Mouse (Mus musculus) G1E (cell line): ENCODE measurements around the gene Cdsn. TPM values are rescaled to one million over a fixed set of nuclear protein-coding genes. Genes with fewer than 3 reads are reported as not detected.
A peak's percentile ranks its signal among the peaks of the same experiment; 100 is the strongest.

Source experiments
- ATAC-seq: 2 replicates; pipeline ENCODE4 v1.8.0; 2016; ENCODE audit warnings: mild to moderate bottlenecking; ENCODE audit not compliant: insufficient number of reproducible peaks, poor library complexity, low FRiP score, severe bottlenecking; ENCODE audit errors: extremely low read depth
- DNase-seq: peaks from one replicate; pipeline ENCODE4 v3.0.0; 2012; ENCODE audit warnings: low spot score
- H3K27me3 ChIP-seq: 2 replicates; pipeline ENCODE4 v1.6.1; 2012; ENCODE audit warnings: mild to moderate bottlenecking, low read length, inconsistent platforms; ENCODE audit not compliant: insufficient read depth
- H3K36me3 ChIP-seq: replicated peaks from 2 replicates; pipeline ENCODE3; 2012; ENCODE audit warnings: mild to moderate bottlenecking, inconsistent platforms
- H3K4me1 ChIP-seq: 2 replicates; pipeline ENCODE4 v1.6.1; 2012; ENCODE audit warnings: low read depth, low read length, inconsistent platforms, mixed read lengths; ENCODE audit not compliant: insufficient read depth
- H3K4me3 ChIP-seq: 2 replicates; pipeline ENCODE4 v1.5.1; 2012; ENCODE audit warnings: low read depth, mild to moderate bottlenecking, inconsistent platforms, low read length, moderate library complexity, mixed read lengths
- H3K9me3 ChIP-seq: replicated peaks from 2 replicates; pipeline ENCODE4 v1.6.1; 2012; ENCODE audit warnings: inconsistent platforms
- CTCF ChIP-seq: IDR thresholded peaks from 2 replicates; pipeline ENCODE4 v1.5.1; 2012; ENCODE audit warnings: low read depth, low read length, inconsistent platforms, mixed read lengths
- GATA1 ChIP-seq: IDR thresholded peaks from 2 replicates; pipeline ENCODE4 v1.6.1; 2012; ENCODE audit warnings: borderline replicate concordance, low read length, inconsistent platforms, mixed read lengths
- GATA2 ChIP-seq: IDR thresholded peaks from 2 replicates; pipeline ENCODE4 v1.6.1; 2012; ENCODE audit warnings: low read depth, low read length, inconsistent platforms, borderline replicate concordance
- POLR2AphosphoS5 ChIP-seq: IDR thresholded peaks from 2 replicates; pipeline ENCODE4 v1.6.1; 2012; ENCODE audit warnings: low read depth, low read length, inconsistent platforms; ENCODE audit not compliant: insufficient replicate concordance
- TAL1 ChIP-seq: conservative IDR thresholded peaks from 2 replicates; pipeline ENCODE4 v1.6.1; 2012; ENCODE audit warnings: low read depth, low read length, inconsistent platforms, mixed read lengths
- polyA plus RNA-seq: library from polyadenylated mRNA; stranded (reverse); fragments of >175 nt; gene quantifications from 2 replicates; pipeline ENCODE4 v1.2.3, GENCODE M21; 2012
- total RNA-seq, 2 experiments: library from RNA; stranded (forward) in 1 of 2; stranded (reverse) in 1 of 2; fragments of 200-1000 nt in 1 of 2; fragments of >200 nt in 1 of 2; fragmentation: Nextera tagmentation in 1 of 2; gene quantifications; 2 replicates each; pipeline ENCODE4 v1.2.3; 2014 to 2017

The Cdsn gene
- total and polyA plus RNA-seq, 3 experiments: not detected

GRCm38 (mm10) chr17:35514756-35515155 lies 37.2 kb upstream of the Cdsn start:
- TF ChIP-seq TAL1: no peak
- no peak for TF ChIP-seq POLR2AphosphoS5
- TF ChIP-seq GATA1: no peak
- no peak for TF ChIP-seq GATA2
- Histone ChIP-seq H3K9me3 (no peaks in the 10 kb centered on the region), H3K36me3 (peaks cover 51% of the 10 kb centered on the region), H3K4me3 (peak overlapping the region; percentile 46; the same call in 1 of the 2 replicates), H3K27me3 (no peaks in the 10 kb centered on the region), H3K4me1 (peaks cover 42% of the 10 kb centered on the region)
- DNase-seq: no peak
- ATAC-seq: no peak

GRCm38 (mm10) chr17:35515911-35516640 lies 35.9 kb upstream of the Cdsn start:
- TF ChIP-seq GATA2: no peak
- no peak for TF ChIP-seq GATA1
- no peak for TF ChIP-seq TAL1
- no peak for TF ChIP-seq POLR2AphosphoS5
- no peak for TF ChIP-seq CTCF
- ATAC-seq (no peak), DNase-seq (no peak)
- Histone ChIP-seq H3K9me3 (no peaks in the 10 kb centered on the region), H3K36me3 (peaks cover 64% of the 10 kb centered on the region), H3K4me3 (peak overlapping the region; percentile 73), H3K27me3 (no peaks in the 10 kb centered on the region), H3K4me1 (peaks cover 42% of the 10 kb centered on the region)

- Histone ChIP-seq H3K27me3 (no peaks in the 10 kb centered on the region), H3K36me3 (peaks cover 72% of the 10 kb centered on the region), H3K4me3 (peak within 1 kb of the TSS; percentile 73), H3K4me1 (peaks cover 42% of the 10 kb centered on the region), H3K9me3 (no peaks in the 10 kb centered on the region)
- TF ChIP-seq CTCF (no peak), POLR2AphosphoS5 (no peak), TAL1 (no peak), GATA1 (no peak), GATA2 (no peak)
- peak; percentile 100 for DNase-seq
- ATAC-seq: peak; percentile 97
Measured at GRCm38 (mm10) chr17:35516652-35517500, 35.1 kb upstream of the Cdsn start, which contains the start of the genes Tcf19 and Cchcr1. Gene Tcf19, minus strand, starts transcription at chr17:35516824. Gene Cchcr1, plus strand, starts transcription at chr17:35517100.

GRCm38 (mm10) chr17:35517526-35517925 lies 34.4 kb upstream of the Cdsn start:
- peaks cover 72% of the 10 kb centered on the region for H3K36me3 ChIP-seq
- H3K9me3 ChIP-seq: no peaks in the 10 kb centered on the region
- H3K27me3 ChIP-seq: no peaks in the 10 kb centered on the region
- ATAC-seq: no peak
- H3K4me3 ChIP-seq: peak overlapping the region; percentile 73
- no peak for TF ChIP-seq CTCF
- TF ChIP-seq TAL1: no peak
- DNase-seq: peak; percentile 26
- H3K4me1 ChIP-seq: peaks cover 42% of the 10 kb centered on the region

GRCm38 (mm10) chr17:35524354-35524753 lies 27.6 kb upstream of the Cdsn start:
- no peak for ATAC-seq
- Histone ChIP-seq H3K4me3 (no peak overlapping the region), H3K27me3 (no peaks in the 10 kb centered on the region), H3K4me1 (no peaks in the 10 kb centered on the region; the same call in 1 of the 2 replicates), H3K9me3 (no peaks in the 10 kb centered on the region), H3K36me3 (peaks cover 94% of the 10 kb centered on the region)
- TF ChIP-seq GATA1 (no peak), POLR2AphosphoS5 (no peak), CTCF (no peak), TAL1 (no peak), GATA2 (no peak)
- DNase-seq: no peak

- Histone ChIP-seq H3K4me1 (no peaks in the 10 kb centered on the region), H3K9me3 (no peaks in the 10 kb centered on the region), H3K27me3 (no peaks in the 10 kb centered on the region), H3K36me3 (peaks cover 91% of the 10 kb centered on the region), H3K4me3 (no peak overlapping the region)
- TF ChIP-seq GATA1: no peak
- no peak for TF ChIP-seq POLR2AphosphoS5
- TF ChIP-seq TAL1: no peak
- TF ChIP-seq CTCF: no peak
- TF ChIP-seq GATA2: no peak
- ATAC-seq (no peak), DNase-seq (no peak)
Measured at GRCm38 (mm10) chr17:35526644-35527043, 25.3 kb upstream of the Cdsn start.
